Comparison of ENCODE assay signal across 14 mouse cellular contexts in the genomic region with DNA sequence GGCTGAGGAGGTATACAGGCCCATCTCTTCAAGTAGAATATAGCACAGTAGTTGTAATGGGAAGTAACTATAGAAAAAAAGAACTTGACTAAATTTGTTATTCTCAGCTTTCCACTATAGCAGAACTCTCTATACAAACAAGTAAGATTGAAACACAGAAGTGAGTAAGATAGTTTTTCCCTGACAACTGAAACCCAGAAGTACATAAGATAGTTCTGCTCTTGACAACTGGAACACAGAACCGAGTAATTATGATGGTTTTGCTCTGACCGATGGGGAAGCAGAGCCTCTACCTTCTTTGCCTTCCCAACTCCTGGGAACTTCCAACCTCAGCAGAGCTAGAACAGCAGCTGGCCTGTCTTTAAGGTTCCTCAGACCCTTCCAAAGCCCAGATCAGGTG. TPM values are rescaled to one million over a fixed set of nuclear protein-coding genes. Genes with fewer than 3 reads are reported as not detected.
A peak's percentile ranks its signal among the peaks of the same experiment; 100 is the strongest.
DNase-seq lines count a peak whose midpoint lies in the region; ATAC-seq and TF ChIP-seq lines count a peak whose summit lies in the region.
"Had no signal": no experiment of that assay in that cellular context is flagged by ENCODE, and none has a peak within 500 bp of the region (broad histone marks: within the 10 kb centered on the region; RNA-seq: fewer than 3 reads in every experiment).

No protein-coding gene starts in this region.

- no peak for TF ChIP-seq POLR2A in testis, adult 2 months (IDR thresholded peaks at IDR 0.05; ENCODE audit: control insufficient read depth, low read depth, low read length)

- peaks cover 28% of the 10 kb centered on the region for H3K4me1 ChIP-seq in heart, embryonic 13.5 days
- H3K4me1 ChIP-seq in testis, adult 2 months (ENCODE audit: control insufficient read depth, insufficient read depth, low read length), result peaks cover 12% of the 10 kb centered on the region
- peaks cover 6% of the 10 kb centered on the region for H3K4me1 ChIP-seq in hindbrain, embryonic 12.5 days

- no peaks in the 10 kb centered on the region for H3K27me3 ChIP-seq in heart, embryonic 13.5 days (replicated peaks)
- no peaks in the 10 kb centered on the region for H3K27me3 ChIP-seq in testis, adult 2 months (ENCODE audit: control insufficient read depth, insufficient read depth, low read length)
- H3K27me3 ChIP-seq in hindbrain, embryonic 12.5 days, result peaks cover 10% of the 10 kb centered on the region

- no peak overlapping the region for H3K9ac ChIP-seq in heart, embryonic 13.5 days
- H3K9ac ChIP-seq in hindbrain, embryonic 12.5 days, result no peak overlapping the region

- peak overlapping the region; percentile 97 for H3K4me2 ChIP-seq in heart, embryonic 13.5 days
- H3K4me2 ChIP-seq in hindbrain, embryonic 12.5 days (replicated peaks), result no peak overlapping the region

- H3K9me3 ChIP-seq in heart, embryonic 13.5 days, result no peaks in the 10 kb centered on the region
- no peaks in the 10 kb centered on the region for H3K9me3 ChIP-seq in hindbrain, embryonic 12.5 days (replicated peaks)
- H3K9me3 ChIP-seq: forebrain, embryonic 10.5 days had no signal

- DNase-seq in heart, adult 11 months, result no peak
- DNase-seq in testis, postnatal 10 days (ENCODE audit: low spot score), result no peak
- no peak for DNase-seq in layer of hippocampus, adult 18-20 months (ENCODE audit: low spot score in 2 of 2)
- no peak for DNase-seq in frontal cortex, postnatal 10 days (ENCODE audit: low spot score in 2 of 2)
- DNase-seq: embryo, embryonic 11 days; spleen, adult 18-20 months; thymus, postnatal 36 days had no signal

- H3K4me3 ChIP-seq in heart, embryonic 13.5 days, result no peak overlapping the region; the same call in 1 of the 2 replicates
- no peak overlapping the region for H3K4me3 ChIP-seq in testis, adult 2 months (ENCODE audit: control insufficient read depth, low read depth, low read length)
- no peak overlapping the region for H3K4me3 ChIP-seq in hindbrain, embryonic 12.5 days
- H3K4me3 ChIP-seq: forebrain, embryonic 10.5 days; layer of hippocampus, adult 2 months had no signal

- no peak for TF ChIP-seq CTCF in testis, adult 2 months (IDR thresholded peaks at IDR 0.05; ENCODE audit: control insufficient read depth, insufficient read depth, insufficient replicate concordance, low read depth, low read length)

- no peak overlapping the region for H3K27ac ChIP-seq in heart, embryonic 13.5 days (replicated peaks)
- peak overlapping the region; percentile 15; the same call in 1 of the 2 replicates for H3K27ac ChIP-seq in testis, adult 2 months (ENCODE audit: control insufficient read depth, insufficient read depth, low read depth, low read length)
- H3K27ac ChIP-seq in hindbrain, embryonic 12.5 days, result no peak overlapping the region
- H3K27ac ChIP-seq: forebrain, embryonic 10.5 days; layer of hippocampus, adult 2 months had no signal

- WGBS in heart, embryonic 13.5 days, result 92% methylated on average over 2 of the region's 2 CpGs
- 93% methylated on average over 2 of the region's 2 CpGs for WGBS in hindbrain, embryonic 12.5 days

- no peak for ATAC-seq in heart, embryonic 13.5 days (ENCODE audit: extremely low read depth, insufficient number of reproducible peaks, low FRiP score, low TSS enrichment)
- ATAC-seq in megakaryocyte, adult 5-6 weeks (ENCODE audit: poor library complexity, severe bottlenecking), result peak; percentile 5; the same call in 1 of the 2 replicates
- ATAC-seq in hindbrain, embryonic 12.5 days (ENCODE audit: low FRiP score), result no peak

- H3K36me3 ChIP-seq in heart, embryonic 13.5 days, result peaks cover 12% of the 10 kb centered on the region; the same call in 1 of the 2 replicates
- H3K36me3 ChIP-seq in testis, adult 2 months (ENCODE audit: control insufficient read depth, insufficient read depth, low read length), result no peaks in the 10 kb centered on the region
- peaks cover 5% of the 10 kb centered on the region for H3K36me3 ChIP-seq in hindbrain, embryonic 12.5 days

RNA-seq across cellular contexts. Expression of a gene that starts 2.8 kb away (rescaled TPM):
- 6.6 and 7.5 TPM in 2 replicates for polyA plus RNA-seq in heart, embryonic 13.5 days (2015; fragmentation: Nextera tagmentation; extraction: Ambion mirVana)
- polyA plus RNA-seq in testis, adult 2 months (2012; rRNA removed), result 19.5 and 20.0 TPM in 2 replicates
- total RNA-seq in megakaryocyte, adult 5-6 weeks (2015), result 36.4 and 40.7 TPM in 2 replicates
- 12.7 and 13.3 TPM in 2 replicates for total RNA-seq in megakaryocyte, adult 5-6 weeks (2017)
- 10 to 100 TPM; 15.6 to 19.8 TPM for total RNA-seq in layer of hippocampus, adult 18-20 months (2021)
- 12.2 and 13.1 TPM in 2 replicates for polyA plus RNA-seq in hindbrain, embryonic 12.5 days (2016; fragmentation: Nextera tagmentation; extraction: Ambion mirVana)

RNA-seq across cellular contexts. Expression of a gene that starts 26.5 kb away (rescaled TPM):
- 2.1 TPM in 2 replicates for polyA plus RNA-seq in heart, embryonic 13.5 days (2015; fragmentation: Nextera tagmentation; extraction: Ambion mirVana)
- 0.52 and 0.95 TPM in 2 replicates for polyA plus RNA-seq in testis, adult 2 months (2012; rRNA removed)
- 2.5 and 6.0 TPM in 2 replicates for total RNA-seq in megakaryocyte, adult 5-6 weeks (2015)
- 25.6 and 28.7 TPM in 2 replicates for total RNA-seq in megakaryocyte, adult 5-6 weeks (2017)
- 1 to 10 TPM; 1.9 to 3.9 TPM for total RNA-seq in layer of hippocampus, adult 18-20 months (2021)
- polyA plus RNA-seq in hindbrain, embryonic 12.5 days (2016; fragmentation: Nextera tagmentation; extraction: Ambion mirVana), result 4.1 and 5.0 TPM in 2 replicates

RNA-seq across cellular contexts. Expression of a gene that starts 29.5 kb away (rescaled TPM):
- polyA plus RNA-seq in heart, embryonic 13.5 days (2015; fragmentation: Nextera tagmentation; extraction: Ambion mirVana), result 22.1 and 25.4 TPM in 2 replicates
- 6.4 and 6.7 TPM in 2 replicates for polyA plus RNA-seq in testis, adult 2 months (2012; rRNA removed)
- total RNA-seq in megakaryocyte, adult 5-6 weeks (2015), result 10.2 and 16.7 TPM in 2 replicates
- 94.0 and 120 TPM in 2 replicates for total RNA-seq in megakaryocyte, adult 5-6 weeks (2017)
- total RNA-seq in layer of hippocampus, adult 18-20 months (2021), result 10 to 100 TPM; 24.1 to 25.0 TPM
- polyA plus RNA-seq in hindbrain, embryonic 12.5 days (2016; fragmentation: Nextera tagmentation; extraction: Ambion mirVana), result 47.4 and 52.7 TPM in 2 replicates

RNA-seq across cellular contexts. Expression of a gene that starts 31.3 kb away (rescaled TPM):
- polyA plus RNA-seq in heart, embryonic 13.5 days (2015; fragmentation: Nextera tagmentation; extraction: Ambion mirVana), result 5.1 and 7.2 TPM in 2 replicates
- polyA plus RNA-seq in testis, adult 2 months (2012; rRNA removed), result 0.17 TPM in 1 of 2 replicates, not detected in the other
- total RNA-seq in megakaryocyte, adult 5-6 weeks (2015), result 0.16 and 1.2 TPM in 2 replicates
- 0.59 TPM in 1 of 2 replicates, not detected in the other for total RNA-seq in megakaryocyte, adult 5-6 weeks (2017)
- 1 to 10 TPM; 1.3 to 1.7 TPM for total RNA-seq in layer of hippocampus, adult 18-20 months (2021)
- polyA plus RNA-seq in hindbrain, embryonic 12.5 days (2016; fragmentation: Nextera tagmentation; extraction: Ambion mirVana), result 1.8 and 2.6 TPM in 2 replicates
- total RNA-seq: gastrocnemius, adult 18-20 months had no signal

RNA-seq across cellular contexts. Expression of a gene that starts 41.8 kb away (rescaled TPM):
- polyA plus RNA-seq in heart, embryonic 13.5 days (2015; fragmentation: Nextera tagmentation; extraction: Ambion mirVana), result 722 and 777 TPM in 2 replicates
- 111 and 130 TPM in 2 replicates for polyA plus RNA-seq in testis, adult 2 months (2012; rRNA removed)
- 264 and 268 TPM in 2 replicates for total RNA-seq in megakaryocyte, adult 5-6 weeks (2015)
- total RNA-seq in megakaryocyte, adult 5-6 weeks (2017), result 389 and 399 TPM in 2 replicates
- total RNA-seq in layer of hippocampus, adult 18-20 months (2021), result 100 to 1,000 TPM; 261 to 266 TPM
- polyA plus RNA-seq in hindbrain, embryonic 12.5 days (2016; fragmentation: Nextera tagmentation; extraction: Ambion mirVana), result 793 and 799 TPM in 2 replicates
